Mouse (Mus musculus) hindlimb bud, embryonic 11.5 days (tissue): Measurements from ENCODE around the gene Rps6ka2.
"Not testable (repeated sequence)": the region's sequence is repeated elsewhere in the genome, so short reads cannot be mapped to it uniquely, and the experiment has no call there.

Source experiments
- DNase-seq: peaks from one replicate; pipeline ENCODE4 v3.0.0-alpha.2; 2012; ENCODE audit warnings: low read depth, low spot score; ENCODE audit errors: extremely low spot score

Gene Rps6ka2

GRCm38 (mm10) chr17:7348765-7349164 is 178.8 kb downstream of the Rps6ka2 start:
- DNase-seq: not testable (repeated sequence)

GRCm38 (mm10) chr17:7352596-7352995 is 182.7 kb downstream of the Rps6ka2 start, which contains the start of gene Ttll2:
Ttll2 (minus strand) TSS chr17:7352696.
- not testable (repeated sequence) for DNase-seq
